Mouse (Mus musculus) stomach, postnatal 0 days (tissue): Measurements from ENCODE around the gene Gatb. TPM values are rescaled to one million over a fixed set of nuclear protein-coding genes. Genes with fewer than 3 reads are reported as not detected.

Experiments used
- ATAC-seq: fragments of 200-750 bp; cut with Nextera tagmentation; 2 replicates; pipeline ENCODE4 v1.8.0; 2017; ENCODE audit not compliant: low FRiP score, low TSS enrichment
- DNase-seq: peaks from one replicate; pipeline ENCODE4 v3.0.0-alpha.2; 2016; ENCODE audit warnings: low spot score
- H3K27ac ChIP-seq: fragments of 300-500 bp; sonication (generic); replicated peaks from 2 replicates; pipeline ENCODE4 v1.5.1; 2014; ENCODE audit warnings: mild to moderate bottlenecking, control low read depth
- H3K27me3 ChIP-seq: fragments of 300-500 bp; sonication (generic); 2 replicates; pipeline ENCODE4 v1.6.1; 2014; ENCODE audit warnings: low read length; ENCODE audit not compliant: control insufficient read depth, insufficient read depth
- H3K36me3 ChIP-seq: fragments of 300-500 bp; sonication (generic); 2 replicates; pipeline ENCODE4 v1.6.1; 2014; ENCODE audit warnings: low read length, mixed read lengths; ENCODE audit not compliant: control insufficient read depth, insufficient read depth
- H3K4me1 ChIP-seq: fragments of 300-500 bp; sonication (generic); replicated peaks from 2 replicates; pipeline ENCODE4 v1.6.1; 2014; ENCODE audit warnings: antibody characterized with exemption; ENCODE audit not compliant: control insufficient read depth, insufficient read depth
- H3K4me2 ChIP-seq: fragments of 300-500 bp; sonication (generic); replicated peaks from 2 replicates; pipeline ENCODE4 v1.6.1; 2014; ENCODE audit warnings: low read depth, mild to moderate bottlenecking, control low read depth, moderate library complexity
- H3K4me3 ChIP-seq: fragments of 300-500 bp; sonication (generic); 2 replicates; pipeline ENCODE4 v1.5.1; 2014; ENCODE audit warnings: low read depth, low read length, control low read depth
- H3K9ac ChIP-seq: fragments of 300-500 bp; sonication (generic); 2 replicates; pipeline ENCODE4 v1.6.1; 2014; ENCODE audit warnings: mild to moderate bottlenecking, low read length, control low read depth, mixed read lengths
- H3K9me3 ChIP-seq: fragments of 300-500 bp; sonication (generic); 2 replicates; pipeline ENCODE4 v1.6.1; 2016; ENCODE audit warnings: low read length; ENCODE audit not compliant: control insufficient read depth
- CTCF ChIP-seq: IDR thresholded peaks from 2 replicates; pipeline ENCODE4 v1.5.1; 2016; ENCODE audit warnings: antibody characterized with exemption, low read depth, mild to moderate bottlenecking, moderate library complexity
- EP300 ChIP-seq: optimal IDR thresholded peaks from 2 replicates; pipeline ENCODE3; 2016; ENCODE audit warnings: antibody characterized with exemption
- whole genome bisulfite sequencing: fragments of 180-500 bp; shearing (Covaris S2); extraction: QIAGEN DNeasy Blood & Tissue Kit; methylation state at CpG from one replicate; pipeline ENCODE4 v1.1.7; 2014; 5-methylcytosine and 5-hydroxymethylcytosine counted together
- polyA plus RNA-seq: library from polyadenylated mRNA; unstranded; fragments of >200 nt; fragmentation: Nextera tagmentation; extraction: Ambion mirVana; gene quantifications from 2 replicates; pipeline ENCODE4 v1.2.1, GENCODE M21; 2015

Gene Gatb
- polyA plus RNA-seq, 1 experiment from 2014 or later, result 14.3 TPM

- no peak for TF ChIP-seq EP300
- no peak for TF ChIP-seq CTCF
- H3K4me1 ChIP-seq, result no peaks in the 10 kb centered on the region
- no peaks in the 10 kb centered on the region for H3K9me3 ChIP-seq
- 73% methylated on average over 4 of the region's 4 CpGs for WGBS
- no peak overlapping the region for H3K27ac ChIP-seq
- no peak for ATAC-seq
- DNase-seq, result no peak
- H3K4me3 ChIP-seq, result no peak overlapping the region
- H3K36me3 ChIP-seq, result no peaks in the 10 kb centered on the region
- no peaks in the 10 kb centered on the region for H3K27me3 ChIP-seq
- H3K4me2 ChIP-seq, result no peak overlapping the region
- H3K9ac ChIP-seq, result no peak overlapping the region
Measured at GRCm38 (mm10) chr3:85652727-85653665, 79.1 kb downstream of the Gatb start.

- Histone ChIP-seq H3K4me1 (no peaks in the 10 kb centered on the region), H3K9me3 (no peaks in the 10 kb centered on the region), H3K9ac (no peak overlapping the region), H3K4me2 (no peak overlapping the region), H3K4me3 (no peak overlapping the region), H3K27me3 (no peaks in the 10 kb centered on the region), H3K36me3 (no peaks in the 10 kb centered on the region), H3K27ac (no peak overlapping the region)
- ATAC-seq (no peak), DNase-seq (no peak)
- no peak for TF ChIP-seq EP300
- TF ChIP-seq CTCF, result no peak
- WGBS, result 94% methylated on average over 3 of the region's 3 CpGs
Measured at GRCm38 (mm10) chr3:85655538-85655937, 81.6 kb downstream of the Gatb start.

GRCm38 (mm10) chr3:85659681-85660080 lies 85.8 kb downstream of the Gatb start:
- no peak for TF ChIP-seq EP300
- TF ChIP-seq CTCF, result no peak
- no peak overlapping the region for H3K27ac ChIP-seq
- DNase-seq (no peak), ATAC-seq (no peak)
- 88% methylated on average over 7 of the region's 7 CpGs for WGBS
- H3K4me3 ChIP-seq, result no peak overlapping the region
- no peak overlapping the region for H3K4me2 ChIP-seq
- H3K27me3 ChIP-seq, result no peaks in the 10 kb centered on the region
- H3K4me1 ChIP-seq, result no peaks in the 10 kb centered on the region
- H3K9ac ChIP-seq, result no peak overlapping the region
- H3K9me3 ChIP-seq, result no peaks in the 10 kb centered on the region
- H3K36me3 ChIP-seq, result no peaks in the 10 kb centered on the region

GRCm38 (mm10) chr3:85661926-85662813 lies 88.3 kb downstream of the Gatb start:
- Histone ChIP-seq H3K4me1 (no peaks in the 10 kb centered on the region), H3K9me3 (no peaks in the 10 kb centered on the region), H3K36me3 (no peaks in the 10 kb centered on the region; the same call in 1 of the 2 replicates), H3K4me2 (no peak overlapping the region), H3K4me3 (no peak overlapping the region), H3K9ac (no peak overlapping the region), H3K27ac (no peak overlapping the region), H3K27me3 (no peaks in the 10 kb centered on the region)
- TF ChIP-seq EP300 (no peak), CTCF (no peak)
- 76% methylated on average over 10 of the region's 10 CpGs for whole genome bisulfite sequencing
- ATAC-seq (no peak), DNase-seq (no peak)

- Histone ChIP-seq H3K4me2 (no peak overlapping the region), H3K36me3 (no peaks in the 10 kb centered on the region; the same call in 1 of the 2 replicates), H3K4me1 (no peaks in the 10 kb centered on the region), H3K9me3 (no peaks in the 10 kb centered on the region), H3K27ac (no peak overlapping the region), H3K9ac (no peak overlapping the region), H3K27me3 (no peaks in the 10 kb centered on the region), H3K4me3 (no peak overlapping the region)
- ATAC-seq (no peak), DNase-seq (no peak)
- no peak for TF ChIP-seq CTCF
- TF ChIP-seq EP300, result no peak
- 73% methylated on average over 5 of the region's 5 CpGs for WGBS
Measured at GRCm38 (mm10) chr3:85663826-85664225, 89.9 kb downstream of the Gatb start.
